Mouse (Mus musculus): ENCODE measurements at regions not wholly inside any gene's neighbourhood (a gene's known extent, or its start where the extent isn't known, plus 50 kb on each side); places are given as distances from the start of the nearest gene placed in this dataset.

DNA sequence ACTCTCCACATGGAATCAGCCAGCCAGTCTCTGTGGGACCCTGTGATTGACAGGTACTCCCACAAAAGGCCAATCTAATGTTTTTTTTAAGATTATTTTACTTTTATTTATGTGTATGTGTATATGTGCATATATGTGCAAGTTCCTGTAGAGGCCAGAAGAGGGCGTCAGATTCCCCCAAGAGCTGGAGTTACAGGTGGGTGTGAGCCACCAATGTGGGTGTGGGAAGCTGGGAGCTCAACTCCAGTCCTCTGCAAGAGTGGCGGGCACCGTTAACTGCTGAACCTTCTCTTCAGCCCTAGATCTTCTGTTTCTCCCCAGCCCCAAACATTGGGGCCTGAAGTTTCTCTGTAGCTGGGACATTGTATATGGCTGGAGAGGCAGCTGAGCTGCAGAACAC lies 61.0 kb upstream of the Jak1 start:
- TF ChIP-seq ELF1 (IDR thresholded peaks at IDR 0.05; ENCODE audit: low read depth, low read length) (no peak), CTCF (IDR thresholded peaks at IDR 0.05 in 2 of 3, conservative IDR thresholded peaks at IDR 0.05 in 1 of 3; ENCODE audit: control insufficient read depth in 1 of 3, insufficient read depth in 1 of 3, low read depth in 2 of 3, low read length in 3 of 3, poor library complexity in 1 of 3, severe bottlenecking in 1 of 3) (peak; percentile 1 to 17 (median 6); a peak in 1 of 6 replicates), ZC3H11A (IDR thresholded peaks at IDR 0.05; ENCODE audit: low read depth, low read length) (no peak), HCFC1 (IDR thresholded peaks at IDR 0.05; ENCODE audit: low read depth, low read length) (no peak), TCF12 (IDR thresholded peaks at IDR 0.05; ENCODE audit: low read depth, low read length) (no peak), EP300 (IDR thresholded peaks at IDR 0.05; ENCODE audit: low read depth in 1 of 2, low read length in 2 of 2) (no peak), NELFE (IDR thresholded peaks at IDR 0.05; ENCODE audit: low read depth, low read length) (no peak), POLR2A (IDR thresholded peaks at IDR 0.05; ENCODE audit: control insufficient read depth in 1 of 2, insufficient read depth in 1 of 2, low read depth in 1 of 2, low read length in 2 of 2, poor library complexity in 1 of 2) (no peak), USF1 (IDR thresholded peaks at IDR 0.05; ENCODE audit: low read depth, low read length) (no peak), GATA1 (IDR thresholded peaks at IDR 0.05; ENCODE audit: low read depth, low read length) (no peak)

All from MEL (cell line).